Mouse (Mus musculus) T-helper 17 cell (primary cell): ENCODE data around the gene Map3k13.

Experiments used
- in situ Hi-C, 2 experiments: fragments of 300-600 bp; cut with MboI, MseI; formaldehyde crosslinking; loops; 1 replicate in 1 of 2; 2 replicates in 1 of 2; pipeline ENCODE4 v1.15.1; 2025; ENCODE audit warnings: high pct_unique_total_duplicates in 2 of 2

Map3k13 gene

GRCm38 (mm10) chr16:21837694-21838093 is 43.5 kb downstream of the Map3k13 start:
- in situ Hi-C loops: loop anchor here in 1 of 2 experiments (25.0 kb wide), 1 partner anchor 175 kb away; the partner anchor contains the start of gene Senp2

- in situ Hi-C loops: loop anchor here (5.0 to 25.0 kb wide), 4 partner anchors 156 to 279 kb away; partner anchors contain the start of gene Senp2 (in 1 of the 2)
These were observed 51.9 kb downstream of the Map3k13 start for GRCm38 (mm10) chr16:21845800-21846671.

GRCm38 (mm10) chr16:21848444-21848843 is 54.3 kb downstream of the Map3k13 start:
- in situ Hi-C loops: loop anchor here (5.0 to 25.0 kb wide), 4 partner anchors 154 to 276 kb away; partner anchors contain the start of gene Senp2 (in 1 of the 2)

GRCm38 (mm10) chr16:21848847-21849246 is 54.7 kb downstream of the Map3k13 start:
- in situ Hi-C loops: loop anchor here (5.0 to 25.0 kb wide), 4 partner anchors 153 to 276 kb away; partner anchors contain the start of gene Senp2 (in 1 of the 2)

GRCm38 (mm10) chr16:21852374-21852773 is 58.2 kb downstream of the Map3k13 start:
- in situ Hi-C loops: loop anchor here in 1 of 2 experiments (5.0 kb wide), 1 partner anchor 55 kb away; no protein-coding TSS in a partner anchor

GRCm38 (mm10) chr16:21853446-21853941 is 59.3 kb downstream of the Map3k13 start:
- in situ Hi-C loops: loop anchor here in 1 of 2 experiments (5.0 kb wide), 1 partner anchor 54 kb away; no protein-coding TSS in a partner anchor

DNA sequence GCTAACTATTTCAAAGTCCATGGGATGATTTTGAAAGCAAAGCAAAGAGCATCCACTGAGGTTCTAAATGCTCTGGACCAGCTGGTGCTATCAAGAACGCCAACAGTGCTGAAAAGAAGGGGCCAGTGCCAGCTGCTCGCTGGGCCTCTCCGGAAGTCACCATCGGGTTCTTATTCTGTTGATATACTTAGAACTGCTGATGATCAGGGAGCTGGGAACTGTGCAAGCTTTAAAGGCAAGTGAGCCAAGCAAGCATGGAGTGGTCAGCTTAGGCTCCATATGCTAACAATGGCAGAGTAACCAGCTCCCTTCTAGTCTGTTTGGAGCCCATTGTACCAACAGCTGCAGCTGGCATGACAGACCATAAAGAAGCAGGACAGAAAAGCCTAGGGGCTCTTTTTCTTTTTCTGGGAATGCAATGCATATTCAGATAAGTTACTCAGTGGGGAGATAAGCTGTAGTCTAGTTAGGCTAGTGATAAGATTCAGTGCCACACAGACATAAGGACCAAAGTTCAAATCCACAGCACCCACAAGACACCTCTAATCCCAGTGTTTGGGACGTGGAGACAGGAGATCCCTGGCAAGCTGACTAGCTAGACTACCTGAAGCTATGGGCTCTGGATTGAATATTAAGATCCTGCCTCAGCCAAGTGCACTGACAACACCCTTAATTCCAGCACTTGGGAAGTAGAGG is 60.6 kb downstream of the Map3k13 start:
- in situ Hi-C loops: loop anchor here in 1 of 2 experiments (5.0 kb wide), 1 partner anchor 53 kb away; no protein-coding TSS in a partner anchor

GRCm38 (mm10) chr16:21856134-21856533 is 62.0 kb downstream of the Map3k13 start:
- in situ Hi-C loops: no loop called here

DNA sequence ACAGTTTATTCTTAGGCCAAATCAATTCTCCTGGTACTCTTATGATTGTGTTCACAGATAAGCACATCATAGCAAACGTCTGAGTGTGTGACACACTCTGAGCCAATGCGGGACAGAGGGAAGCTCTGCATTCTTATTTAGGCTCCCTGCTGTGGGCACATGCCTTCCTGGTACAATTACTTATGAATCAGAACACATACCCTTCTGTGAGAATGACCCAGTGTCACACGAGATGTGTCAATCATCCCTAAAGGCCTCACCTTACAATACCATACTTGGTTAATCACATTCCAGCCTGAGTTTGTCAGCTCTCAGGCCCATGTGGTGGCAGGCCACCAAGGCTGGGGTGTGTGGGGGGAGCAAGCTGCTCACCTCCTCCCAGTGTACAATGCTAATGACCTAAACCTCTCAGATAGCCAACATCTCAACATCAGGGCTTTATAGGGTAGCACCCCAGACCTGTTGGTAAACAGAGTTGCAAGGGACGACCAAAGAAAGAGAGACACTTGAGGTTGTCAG is 63.0 kb downstream of the Map3k13 start:
- in situ Hi-C loops: no loop called here

DNA sequence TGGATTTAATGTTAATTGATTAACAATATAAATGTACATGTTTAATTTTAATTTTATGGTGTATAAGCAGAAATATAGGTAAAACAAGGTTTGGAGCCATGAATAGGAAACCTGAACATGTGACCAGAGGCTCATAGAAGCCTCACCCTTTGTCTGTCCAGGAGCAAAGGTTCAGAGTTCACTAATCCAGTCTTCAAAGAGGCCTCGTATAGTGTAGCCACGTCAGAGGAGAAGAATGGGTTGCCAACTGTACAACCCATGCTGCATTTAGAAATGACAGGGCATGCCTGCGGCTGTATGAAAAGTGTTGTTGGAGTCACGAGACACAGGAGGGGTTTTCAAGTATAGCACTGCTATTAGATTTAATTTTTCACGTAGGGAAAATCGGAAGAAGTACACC is 64.0 kb downstream of the Map3k13 start:
- in situ Hi-C loops: no loop called here

- in situ Hi-C loops: no loop called here
These were observed 64.7 kb downstream of the Map3k13 start for GRCm38 (mm10) chr16:21858882-21859281.

GRCm38 (mm10) chr16:21862448-21862847 is 68.3 kb downstream of the Map3k13 start:
- in situ Hi-C loops: no loop called here

- in situ Hi-C loops: no loop called here
These were observed 71.3 kb downstream of the Map3k13 start for GRCm38 (mm10) chr16:21865250-21865982.

- in situ Hi-C loops: no loop called here
These were observed 71.9 kb downstream of the Map3k13 start for GRCm38 (mm10) chr16:21865983-21866575.

- in situ Hi-C loops: no loop called here
These were observed 73.6 kb downstream of the Map3k13 start for GRCm38 (mm10) chr16:21867727-21868126.

DNA sequence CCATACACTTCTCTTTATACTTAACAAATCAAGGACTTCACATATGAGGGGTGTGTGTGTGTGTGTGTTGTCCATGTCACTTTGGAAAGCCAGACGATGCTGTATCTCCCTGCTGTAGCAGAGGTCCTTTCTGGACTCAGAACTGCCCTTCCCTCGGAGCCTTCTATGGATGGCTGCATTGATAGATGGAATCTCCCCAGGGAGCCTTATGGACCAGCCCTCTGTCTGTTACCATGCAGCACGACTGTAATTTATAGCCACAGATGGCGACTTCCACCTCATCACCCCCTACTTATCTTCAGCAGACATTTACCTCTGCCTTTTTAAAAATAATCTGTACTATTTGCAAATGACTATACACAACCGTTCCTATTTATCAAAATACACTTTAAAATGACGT is 74.5 kb downstream of the Map3k13 start:
- in situ Hi-C loops: no loop called here

DNA sequence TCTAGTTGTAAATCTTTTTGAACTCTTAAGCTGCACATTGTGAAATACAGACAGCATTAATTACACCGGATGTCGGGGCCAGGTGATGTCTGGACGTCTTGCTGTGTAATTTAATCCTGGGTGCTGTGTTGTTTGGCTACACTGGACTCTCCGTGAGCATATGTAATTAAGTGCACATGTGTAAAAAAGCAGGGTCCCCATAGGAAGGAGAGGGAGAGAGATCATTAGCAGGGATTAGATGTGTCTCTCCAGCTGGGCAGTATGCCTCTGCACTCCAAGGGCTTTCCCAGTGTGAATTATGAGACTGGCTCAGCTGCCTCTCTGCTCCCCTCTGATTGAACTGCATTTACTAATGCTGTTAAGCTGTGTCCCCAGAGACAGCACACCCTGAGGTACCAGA is 75.7 kb downstream of the Map3k13 start:
- in situ Hi-C loops: no loop called here

- in situ Hi-C loops: no loop called here
These were observed 83.6 kb downstream of the Map3k13 start for GRCm38 (mm10) chr16:21877735-21878134.

- in situ Hi-C loops: no loop called here
These were observed 84.7 kb downstream of the Map3k13 start for GRCm38 (mm10) chr16:21878834-21879233.

DNA sequence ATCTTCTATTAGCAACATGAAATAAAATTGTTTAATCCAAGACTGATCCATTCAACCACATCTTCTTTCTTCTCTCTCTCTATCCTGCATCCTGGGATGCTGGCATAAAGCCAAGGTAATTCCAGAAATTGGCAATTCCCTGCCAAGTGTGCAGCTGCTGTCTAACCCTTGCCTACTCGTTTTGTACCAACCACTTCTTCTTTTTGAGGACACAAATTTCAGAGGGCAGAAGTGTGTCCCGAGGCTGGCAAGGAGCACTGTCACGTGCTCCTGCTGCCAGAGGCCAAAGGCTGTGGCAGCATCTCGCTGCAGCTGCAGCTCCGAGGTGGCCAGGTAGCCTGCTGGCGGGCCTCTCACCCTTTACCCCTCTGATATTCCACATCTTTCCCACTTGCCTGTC is 87.0 kb downstream of the Map3k13 start:
- in situ Hi-C loops: no loop called here
